Mouse (Mus musculus): ENCODE data around the gene Gas7. TPM values are rescaled to one million over a fixed set of nuclear protein-coding genes. Genes with fewer than 3 reads are reported as not detected.

The Gas7 gene
- 100 to 1,000 TPM; 371 to 375 TPM for total RNA-seq (2021)

DNA sequence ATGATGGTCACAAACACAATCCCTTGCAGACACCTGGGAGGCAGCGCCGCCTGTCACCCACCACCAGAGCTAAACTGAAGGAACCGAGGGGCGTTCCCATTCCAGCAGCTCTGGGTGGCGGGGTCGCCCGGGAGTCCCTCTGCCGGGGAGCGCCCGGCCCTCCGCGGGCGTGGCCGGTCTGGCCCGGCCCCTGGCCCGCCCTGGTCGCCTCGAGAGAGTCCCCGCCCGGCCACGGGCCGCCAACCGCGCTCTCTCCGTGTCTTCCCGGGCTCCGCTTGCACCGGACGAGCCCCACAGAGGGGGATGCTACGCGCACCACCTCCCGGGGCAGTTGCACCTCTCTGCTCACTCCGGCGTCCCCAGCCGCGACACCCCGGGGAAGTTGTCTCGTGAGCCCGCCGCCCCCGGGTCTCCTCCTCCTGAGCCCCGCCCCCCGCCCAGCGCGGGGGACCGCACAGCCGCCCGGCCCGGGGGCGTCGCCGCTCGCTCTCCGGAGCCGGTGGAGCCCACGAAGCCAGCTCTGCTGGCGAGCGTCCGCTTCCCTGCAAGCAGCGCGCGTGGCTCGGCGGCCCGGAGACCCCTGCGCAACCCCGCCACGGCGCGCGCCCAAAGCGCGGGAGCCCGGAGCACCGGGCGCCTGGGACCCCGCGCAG lies at the start of gene Gas7:
Gene Gas7 (plus strand): TSS at position 564 of the 653 bp plus-strand sequence.
- DNase-seq = peak; percentile 37
- intact Hi-C loops (cut with DNase I) = loop anchor here (2.0 to 10.0 kb wide), 3 partner anchors 80 to 343 kb away; no protein-coding TSS in a partner anchor

GRCm38 (mm10) chr11:67414346-67414940 lies 40.8 kb upstream of the Gas7 start:
- peak; percentile 48 for DNase-seq
- intact Hi-C loops (cut with DNase I) = no loop called here

DNA sequence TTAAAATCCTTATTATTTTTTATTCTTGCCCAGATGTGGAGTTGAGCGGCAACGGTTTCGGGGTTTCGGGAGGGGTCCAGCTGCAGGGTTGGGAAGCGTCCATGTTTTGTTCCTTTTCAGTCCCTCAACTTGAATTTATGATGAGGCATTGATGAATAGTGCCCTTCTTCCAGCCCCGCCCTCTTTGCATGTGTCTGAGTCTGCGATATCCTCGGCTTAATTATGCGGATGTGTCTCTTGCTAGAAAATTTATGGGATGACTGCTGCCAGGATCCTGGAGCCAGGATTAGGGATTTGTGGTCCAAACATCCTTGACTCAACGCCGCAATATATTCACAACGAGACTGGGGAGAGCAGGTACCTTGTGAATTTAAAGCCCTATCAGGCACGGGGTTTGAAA lies 31.7 kb upstream of the Gas7 start:
- intact Hi-C loops (cut with DNase I) = no loop called here
- DNase-seq = no peak

- peak; percentile 36 for DNase-seq
- intact Hi-C loops (cut with DNase I) = no loop called here
Measured at GRCm38 (mm10) chr11:67428196-67428595, 27.0 kb upstream of the Gas7 start.

DNA sequence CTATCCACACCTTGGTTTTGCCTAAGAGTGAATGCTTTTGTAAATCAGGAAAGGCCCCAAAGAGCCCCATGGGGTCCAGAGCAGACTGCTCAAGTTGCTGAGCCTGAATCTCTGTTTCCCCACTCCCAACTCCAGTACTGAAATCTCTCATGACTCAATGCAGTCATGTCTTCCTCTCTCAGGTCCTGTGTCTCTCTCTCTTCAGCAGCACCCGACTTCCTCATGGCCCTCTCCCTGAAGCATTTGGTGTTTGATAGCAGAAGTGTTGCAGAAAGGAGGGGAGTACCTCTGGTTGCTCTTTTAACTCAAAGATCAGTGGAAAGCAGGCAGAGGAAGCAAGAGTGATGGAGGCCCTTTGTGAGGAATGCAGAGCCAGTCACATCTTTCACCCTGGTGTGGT lies 25.4 kb upstream of the Gas7 start:
- intact Hi-C loops (cut with DNase I) = no loop called here

DNA sequence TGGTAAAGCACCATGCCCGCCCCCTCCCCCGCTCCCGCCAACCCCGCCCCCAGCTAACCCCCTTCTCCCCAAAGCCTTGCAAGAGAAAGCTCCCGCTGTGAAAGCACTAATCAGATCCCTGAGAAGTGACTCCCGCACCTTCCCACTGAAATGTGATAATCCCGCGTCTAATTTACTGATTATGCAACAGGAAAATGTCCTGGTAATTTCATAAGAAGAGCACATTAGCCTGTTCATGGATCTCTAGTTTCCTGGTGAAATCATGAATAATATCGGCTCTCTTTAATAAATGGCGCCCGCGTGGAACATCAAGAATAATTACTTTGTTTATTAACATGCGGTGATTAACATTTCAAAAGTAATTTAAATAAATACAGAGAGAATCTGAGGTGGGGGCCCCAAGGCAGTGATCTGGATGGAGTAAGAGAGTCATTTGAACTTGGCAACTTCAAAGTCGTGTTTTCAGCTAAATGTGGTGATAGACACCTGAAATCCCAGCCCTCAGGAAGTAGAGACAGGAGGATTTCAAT lies 24.1 kb upstream of the Gas7 start:
- intact Hi-C loops (cut with DNase I) = no loop called here
- no peak for DNase-seq

More for the DNA sequence above, 25.4 kb upstream of the Gas7 start:
- DNase-seq = no peak

- DNase-seq = no peak
- intact Hi-C loops (cut with DNase I) = no loop called here
Measured at GRCm38 (mm10) chr11:67431864-67432263, 23.4 kb upstream of the Gas7 start.

- intact Hi-C loops (cut with DNase I) = no loop called here
- no peak for DNase-seq
Measured at GRCm38 (mm10) chr11:67433763-67434162, 21.5 kb upstream of the Gas7 start.

DNA sequence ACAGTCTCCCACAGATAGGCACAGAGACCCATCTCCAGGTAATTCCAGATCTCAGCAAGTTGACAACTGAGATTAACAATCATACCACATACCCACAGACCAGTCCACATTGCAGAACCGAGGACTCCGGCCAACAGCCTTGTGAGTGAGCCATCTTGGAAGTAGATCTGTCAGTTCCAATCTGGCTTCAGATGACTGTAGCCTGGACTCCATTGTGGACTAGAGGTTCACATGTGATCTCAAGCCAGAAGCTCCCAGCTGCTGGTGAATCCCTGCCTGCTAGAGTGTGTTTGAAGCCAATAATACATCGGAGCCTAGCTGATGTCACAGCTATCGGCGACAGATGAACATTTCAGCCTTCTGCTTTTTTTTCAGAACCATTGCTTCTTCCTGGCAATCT lies 16.5 kb upstream of the Gas7 start:
- peak; percentile 66 for DNase-seq
- intact Hi-C loops (cut with DNase I) = no loop called here

GRCm38 (mm10) chr11:67445058-67445825 lies 10.0 kb upstream of the Gas7 start:
- DNase-seq = no peak
- intact Hi-C loops (cut with DNase I) = no loop called here

- no peak for DNase-seq
- intact Hi-C loops (cut with DNase I) = loop anchor here (10.0 kb wide), 1 partner anchor 77 kb away; no protein-coding TSS in a partner anchor
Measured at GRCm38 (mm10) chr11:67451525-67451924, 3.7 kb upstream of the Gas7 start.

DNA sequence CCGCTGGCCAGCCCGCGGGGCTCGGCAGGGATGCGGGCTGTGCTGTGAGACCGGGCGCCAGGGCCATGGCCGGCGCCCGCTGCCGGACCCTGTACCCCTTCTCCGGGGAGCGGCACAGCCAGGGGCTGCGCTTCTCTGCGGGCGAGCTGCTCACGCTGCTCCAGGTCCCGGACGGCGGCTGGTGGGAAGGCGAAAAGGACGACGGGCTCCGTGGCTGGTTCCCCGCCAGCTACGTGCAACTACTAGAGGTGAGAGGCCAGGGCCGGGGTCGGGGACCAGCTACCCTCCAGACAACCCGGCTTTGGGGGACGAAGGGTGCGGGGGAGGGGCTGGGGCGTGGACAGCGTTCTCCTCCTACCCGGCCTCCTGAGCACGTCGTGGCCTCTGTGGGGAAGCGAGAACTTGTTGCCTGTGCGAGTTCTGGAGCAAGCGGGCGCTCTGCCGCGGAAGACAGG lies 317 bp downstream of the Gas7 start:
- intact Hi-C loops (cut with DNase I) = loop anchor here (2.0 to 10.0 kb wide), 3 partner anchors 81 to 343 kb away; no protein-coding TSS in a partner anchor
- peak; percentile 31 for DNase-seq

DNA sequence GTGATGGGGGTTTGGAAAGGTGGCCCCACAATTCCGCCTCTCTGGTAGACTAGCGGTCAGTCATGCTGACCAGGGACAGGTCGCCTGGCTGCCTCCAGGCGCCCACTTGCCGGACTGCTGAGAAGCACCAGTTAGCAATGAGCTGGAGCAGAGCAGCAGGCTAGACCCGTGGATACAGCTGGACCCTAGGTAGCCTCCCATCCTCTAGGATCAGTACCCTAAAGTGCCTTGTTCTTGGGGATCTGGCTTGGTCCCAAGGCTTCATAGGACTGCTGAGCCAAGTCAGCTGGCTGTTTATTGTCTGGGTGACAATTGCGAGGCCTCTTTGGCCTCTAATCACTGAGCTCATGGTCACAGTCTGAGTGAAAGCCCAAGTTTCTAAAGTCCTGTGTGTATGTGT lies 792 bp downstream of the Gas7 start:
- DNase-seq = no peak
- intact Hi-C loops (cut with DNase I) = loop anchor here (5.0 to 10.0 kb wide), 2 partner anchors 81 to 344 kb away; no protein-coding TSS in a partner anchor

GRCm38 (mm10) chr11:67458171-67458570 lies 2.9 kb downstream of the Gas7 start:
- intact Hi-C loops (cut with DNase I) = loop anchor here (5.0 to 10.0 kb wide), 2 partner anchors 83 to 346 kb away; no protein-coding TSS in a partner anchor
- no peak for DNase-seq

GRCm38 (mm10) chr11:67467132-67467531 lies 11.9 kb downstream of the Gas7 start:
- no peak for DNase-seq
- intact Hi-C loops (cut with DNase I) = no loop called here

DNA sequence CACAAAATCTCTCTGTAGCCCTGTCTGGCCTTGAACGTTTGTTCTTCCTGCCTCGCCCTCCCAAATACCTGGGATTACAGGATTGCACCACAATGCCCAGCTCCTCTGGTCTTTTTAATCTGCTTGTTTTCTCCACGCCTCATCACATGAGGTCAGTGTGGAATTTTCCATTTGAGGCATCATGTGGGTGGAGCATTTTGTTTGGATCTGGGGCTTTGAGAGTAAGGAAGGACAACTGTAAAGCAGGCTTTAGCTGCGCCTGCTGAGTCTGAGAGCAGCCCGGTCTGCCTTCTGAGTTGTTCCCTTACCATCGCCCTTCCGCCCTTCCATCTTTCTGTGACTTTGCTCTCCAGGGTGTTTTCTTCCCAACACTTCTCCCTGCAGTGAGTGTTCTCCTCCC lies 13.6 kb downstream of the Gas7 start:
- intact Hi-C loops (cut with DNase I) = no loop called here
- DNase-seq = no peak

DNA sequence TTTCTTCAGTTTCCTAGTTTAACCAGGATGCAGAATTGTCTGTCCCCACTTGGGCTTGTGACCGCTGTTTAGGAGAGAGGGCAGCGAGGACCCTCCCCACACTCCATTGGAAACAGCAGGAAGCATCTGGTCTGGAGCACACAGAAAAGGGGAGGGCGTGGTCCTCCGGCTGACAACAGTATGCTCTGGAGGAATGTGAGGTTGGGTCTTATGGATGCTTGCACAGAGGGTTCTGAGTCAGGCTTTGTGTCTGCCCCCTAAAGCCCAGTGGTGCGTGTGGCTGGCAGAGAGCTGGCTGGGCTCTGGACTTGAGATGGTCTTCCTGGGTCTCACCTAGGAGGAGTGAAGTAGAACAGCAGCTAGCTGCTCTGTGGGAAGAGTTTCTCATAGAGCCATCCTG lies 19.4 kb downstream of the Gas7 start:
- DNase-seq = no peak
- intact Hi-C loops (cut with DNase I) = loop anchor here (5.0 kb wide), 1 partner anchor 103 kb away; no protein-coding TSS in a partner anchor

DNA sequence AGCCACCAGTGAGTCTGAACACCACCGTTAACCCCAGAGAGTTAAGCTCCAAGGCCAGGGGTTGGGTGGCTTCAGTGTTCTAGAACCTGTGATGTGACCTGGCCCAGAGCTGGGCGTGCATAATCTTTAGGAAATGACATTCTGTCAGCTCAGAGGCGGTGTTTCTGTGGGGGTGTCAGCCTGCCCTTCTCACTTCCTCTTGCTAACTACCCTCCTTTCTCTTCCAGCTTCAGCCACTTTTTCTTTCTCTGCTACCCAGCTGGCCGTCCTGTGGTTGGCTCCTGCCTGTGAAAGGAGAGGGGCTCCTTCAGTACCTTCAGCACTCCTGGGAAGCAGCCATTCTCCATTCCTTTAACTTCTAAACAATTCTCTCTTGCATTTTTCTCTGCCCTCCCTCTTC lies 24.3 kb downstream of the Gas7 start:
- no peak for DNase-seq
- intact Hi-C loops (cut with DNase I) = no loop called here

DNA sequence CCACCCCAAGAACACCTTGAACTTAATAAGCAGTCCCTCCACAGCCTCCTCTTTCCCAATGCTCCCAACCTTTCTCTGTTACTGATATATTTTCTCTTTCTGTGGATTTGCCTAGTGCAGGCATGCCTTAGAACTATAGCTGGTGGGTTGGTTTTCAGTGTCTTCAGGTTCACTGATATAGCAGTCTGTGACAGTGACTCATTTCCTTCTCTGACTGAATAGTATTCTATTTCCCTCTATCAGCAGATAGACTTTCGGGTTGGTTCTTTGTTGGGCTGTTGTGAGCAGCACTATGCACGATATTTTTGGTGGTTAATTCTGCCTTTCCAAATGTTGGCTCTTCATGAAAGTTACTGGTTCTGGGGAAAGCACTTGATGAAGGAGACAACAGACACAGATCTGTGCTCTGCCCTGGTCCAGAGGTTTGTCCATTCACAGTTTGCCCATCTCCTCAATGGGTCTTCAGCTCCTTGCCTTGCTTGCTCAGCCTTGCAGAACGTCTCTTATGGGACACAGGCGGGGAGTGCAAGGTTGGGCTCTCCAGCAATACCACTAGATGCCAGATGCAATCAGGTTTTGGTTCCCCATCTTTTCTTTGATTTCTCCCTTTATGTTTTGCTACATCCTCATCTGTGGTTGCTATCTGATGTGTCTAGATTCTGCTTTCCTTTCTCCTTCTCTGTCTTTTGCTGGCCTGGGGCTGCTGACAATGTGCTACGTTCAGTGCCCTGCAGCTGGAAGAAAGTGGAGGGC lies 25.1 kb downstream of the Gas7 start:
- no peak for DNase-seq
- intact Hi-C loops (cut with DNase I) = no loop called here

DNA sequence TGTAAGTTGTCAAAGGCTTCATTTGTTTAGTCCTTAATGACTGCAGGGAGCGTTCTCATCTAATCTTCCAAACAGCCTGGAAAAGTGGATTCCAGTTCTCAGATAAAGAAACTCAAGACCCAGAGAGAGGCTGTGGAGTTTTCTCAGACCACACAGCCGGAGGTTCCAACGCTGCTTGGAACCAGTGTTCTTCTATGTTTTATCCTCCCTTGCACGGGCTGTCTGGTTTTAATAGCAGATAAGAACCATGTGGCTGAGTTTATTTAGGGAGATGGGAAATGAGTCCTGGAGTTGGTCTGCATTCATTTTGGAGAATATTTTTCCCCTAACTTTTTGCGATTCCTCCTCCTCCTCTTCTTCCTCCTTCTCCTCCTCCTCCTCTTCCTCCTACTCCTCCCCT lies 26.5 kb downstream of the Gas7 start:
- DNase-seq = no peak
- intact Hi-C loops (cut with DNase I) = no loop called here

Data from left cerebral cortex, postnatal 4 days (tissue).